Mouse (Mus musculus): Measurements from ENCODE around the gene Ren1.

The Ren1 gene

GRCm38 (mm10) chr1:133408321-133408720 is 58.0 kb downstream of the Ren1 start:
- DNase-seq (ENCODE audit: extremely low spot score, low read depth, low spot score), result no peak

GRCm38 (mm10) chr1:133408880-133409516 is 58.7 kb downstream of the Ren1 start:
- no peak for DNase-seq (ENCODE audit: extremely low spot score, low read depth, low spot score)

GRCm38 (mm10) chr1:133409786-133410185 is 59.5 kb downstream of the Ren1 start:
- no peak for DNase-seq (ENCODE audit: extremely low spot score, low read depth, low spot score)

Data from hindlimb bud, embryonic 11.5 days (tissue).